Mouse (Mus musculus): Measurements from ENCODE around the gene Ankrd11. TPM values are rescaled to one million over a fixed set of nuclear protein-coding genes. Genes with fewer than 3 reads are reported as not detected.

The Ankrd11 gene
- 46.5 and 60.1 TPM in 2 replicates for polyA plus RNA-seq (2015; fragmentation: Nextera tagmentation; extraction: Ambion mirVana)

DNA sequence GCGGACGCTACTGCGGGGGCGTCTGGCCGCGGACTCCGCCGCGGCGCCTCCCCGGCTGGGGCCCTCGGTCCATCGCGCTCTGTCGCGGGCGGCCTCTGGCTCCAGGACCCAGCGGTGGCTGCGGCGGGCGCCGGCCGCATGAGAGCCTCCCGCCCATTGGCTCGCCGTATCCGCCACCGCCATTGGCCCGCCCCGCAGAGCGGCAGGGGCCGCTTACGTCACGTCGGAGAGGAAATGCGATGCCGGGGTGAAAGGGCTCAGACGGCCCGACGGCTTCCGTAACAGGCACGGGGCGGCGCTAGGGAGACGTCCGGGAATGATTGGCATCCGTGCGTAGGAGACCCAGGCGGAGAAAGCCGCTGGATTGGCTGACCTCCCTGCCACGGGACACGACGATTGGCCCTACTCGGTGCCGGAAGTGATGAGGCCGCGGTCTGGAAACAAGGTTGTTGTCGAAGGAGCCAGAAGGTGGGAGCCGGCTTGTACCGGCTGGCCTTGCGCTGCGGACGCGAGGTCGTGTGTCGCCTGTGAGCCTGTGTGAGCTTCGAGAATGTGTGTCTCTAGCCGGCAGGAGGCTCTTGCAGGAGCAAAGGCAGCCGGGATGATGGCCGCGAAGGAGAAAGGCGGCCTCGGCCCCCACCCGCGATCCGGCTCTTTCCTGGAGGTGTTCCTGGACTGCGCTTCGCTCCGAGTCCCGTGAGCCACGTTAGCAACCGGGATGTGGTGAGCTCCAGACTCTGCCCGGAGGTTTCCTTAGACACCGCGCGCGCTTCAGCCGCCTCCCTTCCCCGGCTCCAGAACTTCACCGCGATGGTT is at the start of gene Ankrd11:
TSS of gene Ankrd11 (minus strand) at position 120 of the 816 bp plus-strand sequence.
- Histone ChIP-seq H3K27ac (ENCODE audit: low read length) (peak within 1 kb of the TSS; percentile 100), H3K36me3 (ENCODE audit: insufficient read depth, low read length) (no peaks in the 10 kb centered on the region), H3K9ac (replicated peaks; ENCODE audit: low read depth) (peak within 1 kb of the TSS; percentile 94), H3K27me3 (replicated peaks; ENCODE audit: insufficient read depth, low read length) (no peaks in the 10 kb centered on the region), H3K4me1 (ENCODE audit: insufficient read depth, low read depth, low read length) (peaks cover 12% of the 10 kb centered on the region; the same call in 1 of the 2 replicates), H3K4me3 (ENCODE audit: low read depth, low read length) (peak within 1 kb of the TSS; percentile 100), H3K9me3 (ENCODE audit: low read length) (no peaks in the 10 kb centered on the region), H3K4me2 (replicated peaks; ENCODE audit: low read depth, low read length) (peak within 1 kb of the TSS; percentile 76)
- 1% methylated on average over 75 of the region's 91 CpGs for WGBS
- TF ChIP-seq CTCF (IDR thresholded peaks at IDR 0.05), result peak; percentile 52
- no peak; the same call in 1 of the 2 replicates for TF ChIP-seq EP300 (IDR thresholded peaks at IDR 0.05)
- ATAC-seq, result peak; percentile 96
- peak; percentile 100 for DNase-seq (ENCODE audit: low spot score)

DNA sequence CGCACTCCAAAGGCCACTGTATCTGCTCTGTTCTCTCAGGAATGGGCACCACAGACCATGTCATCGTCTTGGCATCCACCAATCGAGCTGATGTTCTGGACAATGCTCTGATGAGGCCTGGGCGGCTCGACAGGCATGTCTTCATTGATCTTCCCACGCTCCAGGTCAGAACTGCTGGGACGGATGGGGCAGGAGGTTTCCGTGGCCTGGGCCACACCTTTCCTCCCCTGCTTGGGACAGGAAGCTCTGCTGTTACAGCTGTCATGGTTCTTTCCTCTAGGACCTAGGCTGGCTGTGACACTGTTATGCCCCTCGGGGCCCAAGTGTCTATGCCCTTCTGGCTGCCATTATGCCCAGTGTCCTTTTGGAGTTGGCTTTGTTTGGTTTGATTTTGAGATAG is 45.2 kb upstream of the Ankrd11 start:
- H3K4me2 ChIP-seq (replicated peaks; ENCODE audit: low read depth, low read length), result no peak overlapping the region
- no peaks in the 10 kb centered on the region for H3K4me1 ChIP-seq (ENCODE audit: insufficient read depth, low read depth, low read length)
- no peaks in the 10 kb centered on the region for H3K27me3 ChIP-seq (replicated peaks; ENCODE audit: insufficient read depth, low read length)
- no peak overlapping the region for H3K27ac ChIP-seq (ENCODE audit: low read length)
- peaks cover 26% of the 10 kb centered on the region; the same call in 1 of the 2 replicates for H3K36me3 ChIP-seq (ENCODE audit: insufficient read depth, low read length)
- H3K9me3 ChIP-seq (ENCODE audit: low read length), result no peaks in the 10 kb centered on the region
- no peak for DNase-seq (ENCODE audit: low spot score)
- WGBS, result 70% methylated on average over 9 of the region's 9 CpGs
- no peak overlapping the region for H3K4me3 ChIP-seq (ENCODE audit: low read depth, low read length)
- no peak overlapping the region for H3K9ac ChIP-seq (replicated peaks; ENCODE audit: low read depth)
- peak; percentile 61 for ATAC-seq
- TF ChIP-seq CTCF (IDR thresholded peaks at IDR 0.05) (no peak), EP300 (IDR thresholded peaks at IDR 0.05) (no peak)

- DNase-seq (ENCODE audit: low spot score) (no peak), ATAC-seq (no peak)
- H3K9me3 ChIP-seq (ENCODE audit: low read length), result no peaks in the 10 kb centered on the region
- no peaks in the 10 kb centered on the region for H3K27me3 ChIP-seq (replicated peaks; ENCODE audit: insufficient read depth, low read length)
- WGBS, result 85% methylated on average over 12 of the region's 12 CpGs
- no peak overlapping the region for H3K4me2 ChIP-seq (replicated peaks; ENCODE audit: low read depth, low read length)
- H3K36me3 ChIP-seq (ENCODE audit: insufficient read depth, low read length), result peaks cover 29% of the 10 kb centered on the region
- no peak overlapping the region for H3K9ac ChIP-seq (replicated peaks; ENCODE audit: low read depth)
- H3K27ac ChIP-seq (ENCODE audit: low read length), result no peak overlapping the region
- TF ChIP-seq EP300 (IDR thresholded peaks at IDR 0.05) (no peak), CTCF (IDR thresholded peaks at IDR 0.05) (no peak)
- no peak overlapping the region for H3K4me3 ChIP-seq (ENCODE audit: low read depth, low read length)
- no peaks in the 10 kb centered on the region for H3K4me1 ChIP-seq (ENCODE audit: insufficient read depth, low read depth, low read length)
Observed at GRCm38 (mm10) chr8:123083610-123084009, 41.5 kb upstream of the Ankrd11 start.

DNA sequence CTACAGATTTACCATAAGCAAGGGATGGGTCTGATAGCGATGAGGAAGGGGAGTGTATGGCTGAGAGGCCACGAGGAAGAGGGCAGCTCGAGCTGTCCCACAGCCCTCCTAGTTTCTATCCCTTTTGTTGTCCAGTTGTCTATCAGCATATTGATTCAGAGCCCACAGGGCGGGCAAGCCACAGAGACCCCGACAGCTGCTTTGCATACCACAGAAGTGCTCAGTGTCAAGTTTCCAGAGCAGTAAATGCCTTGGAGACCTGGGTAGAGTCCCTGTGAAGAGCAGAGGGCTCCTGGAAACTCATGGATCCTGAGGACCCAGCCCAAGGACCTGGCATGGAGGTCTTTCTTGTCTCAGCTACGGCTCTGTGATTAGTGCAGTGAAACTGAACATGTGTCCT is 40.9 kb upstream of the Ankrd11 start:
- H3K36me3 ChIP-seq (ENCODE audit: insufficient read depth, low read length), result peaks cover 29% of the 10 kb centered on the region
- no peak for DNase-seq (ENCODE audit: low spot score)
- no peak for ATAC-seq
- no peaks in the 10 kb centered on the region for H3K9me3 ChIP-seq (ENCODE audit: low read length)
- H3K9ac ChIP-seq (replicated peaks; ENCODE audit: low read depth), result no peak overlapping the region
- H3K4me2 ChIP-seq (replicated peaks; ENCODE audit: low read depth, low read length), result no peak overlapping the region
- H3K27ac ChIP-seq (ENCODE audit: low read length), result no peak overlapping the region
- H3K27me3 ChIP-seq (replicated peaks; ENCODE audit: insufficient read depth, low read length), result no peaks in the 10 kb centered on the region
- TF ChIP-seq CTCF (IDR thresholded peaks at IDR 0.05) (no peak), EP300 (IDR thresholded peaks at IDR 0.05) (no peak)
- H3K4me1 ChIP-seq (ENCODE audit: insufficient read depth, low read depth, low read length), result no peaks in the 10 kb centered on the region
- 90% methylated on average over 6 of the region's 6 CpGs for WGBS
- H3K4me3 ChIP-seq (ENCODE audit: low read depth, low read length), result no peak overlapping the region

- 88% methylated on average over 6 of the region's 6 CpGs for WGBS
- Histone ChIP-seq H3K27ac (ENCODE audit: low read length) (no peak overlapping the region), H3K9me3 (ENCODE audit: low read length) (no peaks in the 10 kb centered on the region), H3K9ac (replicated peaks; ENCODE audit: low read depth) (no peak overlapping the region), H3K4me2 (replicated peaks; ENCODE audit: low read depth, low read length) (no peak overlapping the region), H3K4me1 (ENCODE audit: insufficient read depth, low read depth, low read length) (no peaks in the 10 kb centered on the region), H3K4me3 (ENCODE audit: low read depth, low read length) (no peak overlapping the region), H3K27me3 (replicated peaks; ENCODE audit: insufficient read depth, low read length) (no peaks in the 10 kb centered on the region), H3K36me3 (ENCODE audit: insufficient read depth, low read length) (peaks cover 21% of the 10 kb centered on the region)
- DNase-seq (ENCODE audit: low spot score) (no peak), ATAC-seq (no peak)
- TF ChIP-seq EP300 (IDR thresholded peaks at IDR 0.05) (no peak), CTCF (IDR thresholded peaks at IDR 0.05) (no peak)
Observed at GRCm38 (mm10) chr8:123077213-123077612, 35.1 kb upstream of the Ankrd11 start.

- no peak for DNase-seq (ENCODE audit: low spot score)
- Histone ChIP-seq H3K4me1 (ENCODE audit: insufficient read depth, low read depth, low read length) (peaks cover 3% of the 10 kb centered on the region; the same call in 1 of the 2 replicates), H3K4me3 (ENCODE audit: low read depth, low read length) (no peak overlapping the region), H3K9me3 (ENCODE audit: low read length) (no peaks in the 10 kb centered on the region), H3K27ac (ENCODE audit: low read length) (no peak overlapping the region), H3K9ac (replicated peaks; ENCODE audit: low read depth) (no peak overlapping the region), H3K27me3 (replicated peaks; ENCODE audit: insufficient read depth, low read length) (no peaks in the 10 kb centered on the region), H3K36me3 (ENCODE audit: insufficient read depth, low read length) (no peaks in the 10 kb centered on the region), H3K4me2 (replicated peaks; ENCODE audit: low read depth, low read length) (no peak overlapping the region)
- TF ChIP-seq CTCF (IDR thresholded peaks at IDR 0.05) (no peak), EP300 (IDR thresholded peaks at IDR 0.05) (no peak)
- no peak for ATAC-seq
- 55% methylated on average over 4 of the region's 4 CpGs for WGBS
Observed at GRCm38 (mm10) chr8:123071176-123071575, 29.1 kb upstream of the Ankrd11 start.
